Mouse (Mus musculus) erythroid progenitor cell, adult 5-6 weeks (primary cell): Measurements from ENCODE around the gene Fnbp1. TPM values are rescaled to one million over a fixed set of nuclear protein-coding genes. Genes with fewer than 3 reads are reported as not detected.

ENCODE experiments used
- ATAC-seq: replicated peaks from 2 replicates; pipeline ENCODE4 v1.8.0; 2016; ENCODE audit warnings: moderate number of reproducible peaks, mild to moderate bottlenecking, moderate TSS enrichment, inconsistent platforms; ENCODE audit not compliant: poor library complexity, low FRiP score, severe bottlenecking
- total RNA-seq, 2 experiments: library from RNA; stranded (forward) in 1 of 2; stranded (reverse) in 1 of 2; fragments of 150-400 nt in 1 of 2; fragments of 186-747, 209-891 nt in 1 of 2; gene quantifications; 2 replicates each; pipeline versions ENCODE4 v1.2.3 to v1.2.4; 2015 to 2017; ENCODE audit warnings: low replicate concordance in 2 of 2

Gene Fnbp1
- total RNA-seq, 2 experiments from 2014 or later: 3.8 to 5.8 TPM

- no peak; the same call in 1 of the 2 replicates for ATAC-seq
These were observed 13.9 kb downstream of the Fnbp1 start for GRCm38 (mm10) chr2:31127899-31128298.

- no peak for ATAC-seq
These were observed 14.6 kb downstream of the Fnbp1 start for GRCm38 (mm10) chr2:31127219-31127618.

- no peak for ATAC-seq
These were observed 15.8 kb downstream of the Fnbp1 start for GRCm38 (mm10) chr2:31126048-31126447.

- ATAC-seq: no peak
These were observed 16.7 kb downstream of the Fnbp1 start for GRCm38 (mm10) chr2:31125156-31125555.

GRCm38 (mm10) chr2:31124694-31125093 is 17.1 kb downstream of the Fnbp1 start:
- ATAC-seq: no peak

- ATAC-seq: no peak
These were observed 18.3 kb downstream of the Fnbp1 start for GRCm38 (mm10) chr2:31123493-31123892.

GRCm38 (mm10) chr2:31122806-31123205 is 19.0 kb downstream of the Fnbp1 start:
- ATAC-seq: no peak

GRCm38 (mm10) chr2:31121131-31121693 is 20.6 kb downstream of the Fnbp1 start:
- no peak for ATAC-seq

- no peak for ATAC-seq
These were observed 22.0 kb downstream of the Fnbp1 start for GRCm38 (mm10) chr2:31119795-31120194.

- no peak for ATAC-seq
These were observed 23.0 kb downstream of the Fnbp1 start for GRCm38 (mm10) chr2:31118639-31119380.

GRCm38 (mm10) chr2:31118211-31118610 is 23.6 kb downstream of the Fnbp1 start:
- ATAC-seq: no peak

- no peak for ATAC-seq
These were observed 25.7 kb downstream of the Fnbp1 start for GRCm38 (mm10) chr2:31115943-31116731.

- ATAC-seq: 0 out of 2 replicates have a peak, but pooled peaks have one; percentile 36
These were observed 26.5 kb downstream of the Fnbp1 start for GRCm38 (mm10) chr2:31115091-31115942.

GRCm38 (mm10) chr2:31114205-31114604 is 27.6 kb downstream of the Fnbp1 start:
- no peak for ATAC-seq

GRCm38 (mm10) chr2:31111685-31112084 is 30.1 kb downstream of the Fnbp1 start:
- ATAC-seq: no peak

- no peak for ATAC-seq
These were observed 31.8 kb downstream of the Fnbp1 start for GRCm38 (mm10) chr2:31109960-31110548.

GRCm38 (mm10) chr2:31108186-31108585 is 33.6 kb downstream of the Fnbp1 start:
- no peak for ATAC-seq

- ATAC-seq: no peak
These were observed 35.0 kb downstream of the Fnbp1 start for GRCm38 (mm10) chr2:31106621-31107320.

GRCm38 (mm10) chr2:31106004-31106403 is 35.8 kb downstream of the Fnbp1 start:
- ATAC-seq: no peak
